Mouse (Mus musculus): ENCODE results near the gene Ube2e1. TPM values are rescaled to one million over a fixed set of nuclear protein-coding genes. Genes with fewer than 3 reads are reported as not detected.

The Ube2e1 gene
- polyA plus RNA-seq, 1 experiment from 2014 or later: 74.6 TPM

Other genes starting within 250 kb of the Ube2e1 start
- 4.9 and 5.2 TPM in 2 replicates for gene Nr1d2, start 92.7 kb downstream of the Ube2e1 start, polyA plus RNA-seq (2014; fragmentation: Nextera tagmentation; extraction: Ambion mirVana)
- 11.1 and 12.9 TPM in 2 replicates for gene Nkiras1, start 60.7 kb downstream of the Ube2e1 start, polyA plus RNA-seq (2014; fragmentation: Nextera tagmentation; extraction: Ambion mirVana)
- 403 and 466 TPM in 2 replicates for gene Rpl15, start 60.5 kb downstream of the Ube2e1 start, polyA plus RNA-seq (2014; fragmentation: Nextera tagmentation; extraction: Ambion mirVana)

All from midbrain, embryonic 11.5 days (tissue).